Mouse (Mus musculus) small intestine, adult 2 months (tissue): Measurements from ENCODE around the gene Cant1. TPM values are rescaled to one million over a fixed set of nuclear protein-coding genes. Genes with fewer than 3 reads are reported as not detected.

Experiments
- H3K27ac ChIP-seq: fragments of 200-500 bp; 2 replicates; pipeline ENCODE4 v1.5.1; 2012; ENCODE audit warnings: low read depth, low read length, control low read depth, inconsistent platforms; ENCODE audit not compliant: insufficient read depth
- H3K27me3 ChIP-seq: fragments of 200-500 bp; 2 replicates; pipeline ENCODE4 v1.6.1; 2012; ENCODE audit warnings: mild to moderate bottlenecking, moderate library complexity, low read length, inconsistent platforms; ENCODE audit not compliant: control insufficient read depth, insufficient read depth
- H3K36me3 ChIP-seq: fragments of 200-500 bp; 2 replicates; pipeline ENCODE4 v1.6.1; 2012; ENCODE audit warnings: mild to moderate bottlenecking, low read length, control low read depth, inconsistent platforms; ENCODE audit not compliant: control insufficient read depth, insufficient read depth
- H3K4me1 ChIP-seq: fragments of 200-500 bp; 2 replicates; pipeline ENCODE4 v1.6.1; 2012; ENCODE audit warnings: low read length, inconsistent platforms, mixed read lengths; ENCODE audit not compliant: control insufficient read depth, insufficient read depth, insufficient read length
- H3K4me3 ChIP-seq: fragments of 200-500 bp; 2 replicates; pipeline ENCODE4 v1.5.1; 2012; ENCODE audit warnings: low read depth, mild to moderate bottlenecking, control low read depth, inconsistent platforms, low read length, moderate library complexity
- CTCF ChIP-seq: fragments of 200-500 bp; IDR thresholded peaks from 2 replicates; pipeline ENCODE4 v1.5.1; 2012; ENCODE audit warnings: low read depth, mild to moderate bottlenecking, control low read depth, inconsistent platforms, low read length, moderate library complexity, mixed read lengths; ENCODE audit not compliant: insufficient replicate concordance, insufficient read length; ENCODE audit errors: extremely low read depth
- POLR2A ChIP-seq: fragments of 200-500 bp; IDR thresholded peaks from 2 replicates; pipeline ENCODE4 v1.6.1; 2012; ENCODE audit warnings: low read depth, mild to moderate bottlenecking, control low read depth, inconsistent platforms, low read length, moderate library complexity
- WGBS: fragments of 180-500 bp; shearing (Covaris S2); methylation state at CpG from one replicate; pipeline ENCODE4 v1.1.7; 2018; 5-methylcytosine and 5-hydroxymethylcytosine counted together
- polyA plus RNA-seq: library from polyadenylated mRNA; depleted of rRNA; stranded (reverse); fragments of >200 nt; gene quantifications from 2 replicates; pipeline ENCODE4 v1.2.3, GENCODE M21; 2012

Cant1 gene
- polyA plus RNA-seq, 1 experiment = 158 TPM

GRCm38 (mm10) chr11:118453886-118454671 lies 35.2 kb upstream of the Cant1 start:
- no peaks in the 10 kb centered on the region for H3K27me3 ChIP-seq
- no peak overlapping the region for H3K27ac ChIP-seq
- 59% methylated on average over 11 of the region's 11 CpGs for WGBS
- H3K4me1 ChIP-seq = peaks cover 8% of the 10 kb centered on the region
- H3K36me3 ChIP-seq = no peaks in the 10 kb centered on the region
- no peak overlapping the region for H3K4me3 ChIP-seq
- TF ChIP-seq CTCF = no peak
- no peak for TF ChIP-seq POLR2A

- Histone ChIP-seq H3K4me1 (peaks cover 6% of the 10 kb centered on the region), H3K4me3 (no peak overlapping the region), H3K36me3 (no peaks in the 10 kb centered on the region), H3K27ac (no peak overlapping the region), H3K27me3 (no peaks in the 10 kb centered on the region)
- 89% methylated on average over 2 of the region's 2 CpGs for WGBS
- TF ChIP-seq CTCF (no peak), POLR2A (no peak)
Observed at GRCm38 (mm10) chr11:118452955-118453354, 34.1 kb upstream of the Cant1 start.

- no peak overlapping the region for H3K27ac ChIP-seq
- WGBS = 47% methylated on average over 6 of the region's 6 CpGs
Observed at GRCm38 (mm10) chr11:118451211-118451610, 32.3 kb upstream of the Cant1 start.

GRCm38 (mm10) chr11:118448385-118448784 lies 29.5 kb upstream of the Cant1 start:
- peaks cover 2% of the 10 kb centered on the region for H3K4me1 ChIP-seq
- no peaks in the 10 kb centered on the region for H3K36me3 ChIP-seq
- no peak overlapping the region for H3K4me3 ChIP-seq
- no peaks in the 10 kb centered on the region for H3K27me3 ChIP-seq
- TF ChIP-seq POLR2A (no peak), CTCF (no peak)
- WGBS = 75% methylated on average over 8 of the region's 8 CpGs
- no peak overlapping the region for H3K27ac ChIP-seq

More at GRCm38 (mm10) chr11:118451211-118451610, 32.3 kb upstream of the Cant1 start:
- H3K27me3 ChIP-seq = no peaks in the 10 kb centered on the region
- peaks cover 2% of the 10 kb centered on the region for H3K4me1 ChIP-seq
- no peaks in the 10 kb centered on the region for H3K36me3 ChIP-seq
- H3K4me3 ChIP-seq = no peak overlapping the region
- no peak for TF ChIP-seq CTCF
- no peak for TF ChIP-seq POLR2A

GRCm38 (mm10) chr11:118447346-118447745 lies 28.5 kb upstream of the Cant1 start:
- no peak for TF ChIP-seq CTCF
- TF ChIP-seq POLR2A = no peak

GRCm38 (mm10) chr11:118445843-118446242 lies 27.0 kb upstream of the Cant1 start:
- no peak overlapping the region for H3K4me3 ChIP-seq
- no peaks in the 10 kb centered on the region for H3K27me3 ChIP-seq
- no peak for TF ChIP-seq POLR2A
- peak; percentile 96 for TF ChIP-seq CTCF
- no peaks in the 10 kb centered on the region for H3K36me3 ChIP-seq
- WGBS = 4% methylated on average over 3 of the region's 3 CpGs
- no peak overlapping the region for H3K27ac ChIP-seq
- H3K4me1 ChIP-seq = peaks cover 7% of the 10 kb centered on the region

More at GRCm38 (mm10) chr11:118447346-118447745, 28.5 kb upstream of the Cant1 start:
- Histone ChIP-seq H3K27ac (no peak overlapping the region), H3K27me3 (no peaks in the 10 kb centered on the region), H3K4me1 (peaks cover 8% of the 10 kb centered on the region), H3K4me3 (no peak overlapping the region), H3K36me3 (no peaks in the 10 kb centered on the region)
- WGBS = 66% methylated on average over 4 of the region's 4 CpGs

- no peak overlapping the region for H3K4me3 ChIP-seq
- no peaks in the 10 kb centered on the region for H3K36me3 ChIP-seq
- 31% methylated on average over 11 of the region's 11 CpGs for WGBS
- H3K4me1 ChIP-seq = peaks cover 10% of the 10 kb centered on the region
- no peaks in the 10 kb centered on the region for H3K27me3 ChIP-seq
- H3K27ac ChIP-seq = no peak overlapping the region
- TF ChIP-seq CTCF = peak; percentile 96
- TF ChIP-seq POLR2A = no peak
Observed at GRCm38 (mm10) chr11:118443201-118443970, 24.5 kb upstream of the Cant1 start.
